Mouse (Mus musculus) heart, postnatal 0 days (tissue): ENCODE data around the gene Fbxo21.

Source experiments
- CTCF ChIP-seq: IDR thresholded peaks from 2 replicates; pipeline ENCODE4 v1.5.1; 2016; ENCODE audit warnings: antibody characterized with exemption, control low read depth, low read depth
- EP300 ChIP-seq: IDR thresholded peaks from 2 replicates; pipeline ENCODE4 v1.6.1; 2016; ENCODE audit warnings: antibody characterized with exemption, low read depth

DNA sequence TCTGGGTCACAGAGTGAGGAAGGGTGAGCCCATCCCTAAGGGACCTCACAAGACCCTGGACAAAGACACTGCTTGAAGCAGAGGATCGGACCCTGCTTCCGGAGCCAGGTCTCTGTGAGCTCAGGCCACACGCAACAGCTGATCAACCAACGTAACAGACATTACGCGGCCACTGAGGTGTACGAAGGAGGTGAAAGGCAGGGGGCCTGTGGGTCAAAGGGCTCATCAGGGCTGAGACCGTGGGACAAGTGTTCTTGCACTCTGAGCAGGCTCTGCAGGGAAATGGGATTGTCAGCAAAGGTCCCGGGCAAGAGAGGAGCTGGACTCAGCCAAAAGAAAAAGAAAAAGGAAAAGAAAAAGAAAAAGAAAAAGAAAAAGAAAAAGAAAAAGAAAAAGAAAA lies 9.6 kb upstream of the Fbxo21 start:
- TF ChIP-seq CTCF (no peak), EP300 (no peak)
